Mouse (Mus musculus): Measurements from ENCODE around the gene Lhfpl5. TPM values are rescaled to one million over a fixed set of nuclear protein-coding genes. Genes with fewer than 3 reads are reported as not detected.

Lhfpl5 gene
- polyA plus RNA-seq, 1 experiment, result not detected

GRCm38 (mm10) chr17:28586509-28586908, 11.1 kb downstream of the Lhfpl5 start:
- H3K27ac ChIP-seq (ENCODE audit: control insufficient read depth, insufficient read depth, low read depth, low read length, poor library complexity), result no peak overlapping the region
- WGBS, result 88% methylated on average over 3 of the region's 3 CpGs
- no peak overlapping the region for H3K4me3 ChIP-seq (replicated peaks; ENCODE audit: control insufficient read depth, low read depth, low read length)
- TF ChIP-seq CTCF (IDR thresholded peaks at IDR 0.05; ENCODE audit: control insufficient read depth, insufficient read depth, low read length) (no peak), POLR2A (IDR thresholded peaks at IDR 0.05; ENCODE audit: borderline replicate concordance, control insufficient read depth, low read depth, low read length) (no peak)
- H3K4me1 ChIP-seq (ENCODE audit: control insufficient read depth, insufficient read depth, low read length), result peaks cover 1% of the 10 kb centered on the region; the same call in 1 of the 2 replicates

GRCm38 (mm10) chr17:28588591-28588990, 13.2 kb downstream of the Lhfpl5 start:
- WGBS, result 42% methylated on average over 2 of the region's 2 CpGs
- peaks cover 4% of the 10 kb centered on the region; the same call in 1 of the 2 replicates for H3K4me1 ChIP-seq (ENCODE audit: control insufficient read depth, insufficient read depth, low read length)
- no peak overlapping the region for H3K4me3 ChIP-seq (replicated peaks; ENCODE audit: control insufficient read depth, low read depth, low read length)
- H3K27ac ChIP-seq (ENCODE audit: control insufficient read depth, insufficient read depth, low read depth, low read length, poor library complexity), result peak overlapping the region; percentile 64
- TF ChIP-seq POLR2A (IDR thresholded peaks at IDR 0.05; ENCODE audit: borderline replicate concordance, control insufficient read depth, low read depth, low read length) (no peak), CTCF (IDR thresholded peaks at IDR 0.05; ENCODE audit: control insufficient read depth, insufficient read depth, low read length) (no peak)

- H3K4me3 ChIP-seq (replicated peaks; ENCODE audit: control insufficient read depth, low read depth, low read length), result no peak overlapping the region
- 64% methylated on average over 3 of the region's 3 CpGs for WGBS
Measured at GRCm38 (mm10) chr17:28590596-28590995, 15.2 kb downstream of the Lhfpl5 start.

GRCm38 (mm10) chr17:28591476-28591875, 16.0 kb downstream of the Lhfpl5 start:
- TF ChIP-seq POLR2A (IDR thresholded peaks at IDR 0.05; ENCODE audit: borderline replicate concordance, control insufficient read depth, low read depth, low read length) (no peak), CTCF (IDR thresholded peaks at IDR 0.05; ENCODE audit: control insufficient read depth, insufficient read depth, low read length) (no peak)
- Histone ChIP-seq H3K27ac (ENCODE audit: control insufficient read depth, insufficient read depth, low read depth, low read length, poor library complexity) (no peak overlapping the region), H3K4me1 (ENCODE audit: control insufficient read depth, insufficient read depth, low read length) (peaks cover 6% of the 10 kb centered on the region; the same call in 1 of the 2 replicates), H3K4me3 (replicated peaks; ENCODE audit: control insufficient read depth, low read depth, low read length) (no peak overlapping the region)
- WGBS, result 37% methylated on average over 5 of the region's 5 CpGs

More at GRCm38 (mm10) chr17:28590596-28590995, 15.2 kb downstream of the Lhfpl5 start:
- H3K4me1 ChIP-seq (ENCODE audit: control insufficient read depth, insufficient read depth, low read length), result peaks cover 6% of the 10 kb centered on the region; the same call in 1 of the 2 replicates
- TF ChIP-seq POLR2A (IDR thresholded peaks at IDR 0.05; ENCODE audit: borderline replicate concordance, control insufficient read depth, low read depth, low read length) (no peak), CTCF (IDR thresholded peaks at IDR 0.05; ENCODE audit: control insufficient read depth, insufficient read depth, low read length) (no peak)
- H3K27ac ChIP-seq (ENCODE audit: control insufficient read depth, insufficient read depth, low read depth, low read length, poor library complexity), result no peak overlapping the region

- TF ChIP-seq POLR2A (IDR thresholded peaks at IDR 0.05; ENCODE audit: borderline replicate concordance, control insufficient read depth, low read depth, low read length) (no peak), CTCF (IDR thresholded peaks at IDR 0.05; ENCODE audit: control insufficient read depth, insufficient read depth, low read length) (peak; percentile 90)
- Histone ChIP-seq H3K27ac (ENCODE audit: control insufficient read depth, insufficient read depth, low read depth, low read length, poor library complexity) (no peak overlapping the region), H3K4me1 (ENCODE audit: control insufficient read depth, insufficient read depth, low read length) (peaks cover 6% of the 10 kb centered on the region; the same call in 1 of the 2 replicates), H3K4me3 (replicated peaks; ENCODE audit: control insufficient read depth, low read depth, low read length) (no peak overlapping the region)
- 13% methylated on average over 4 of the region's 4 CpGs for WGBS
Measured at GRCm38 (mm10) chr17:28592998-28593397, 17.6 kb downstream of the Lhfpl5 start.

- H3K4me1 ChIP-seq (ENCODE audit: control insufficient read depth, insufficient read depth, low read length), result peaks cover 4% of the 10 kb centered on the region; the same call in 1 of the 2 replicates
- H3K27ac ChIP-seq (ENCODE audit: control insufficient read depth, insufficient read depth, low read depth, low read length, poor library complexity), result no peak overlapping the region
- H3K4me3 ChIP-seq (replicated peaks; ENCODE audit: control insufficient read depth, low read depth, low read length), result no peak overlapping the region
- no peak for TF ChIP-seq POLR2A (IDR thresholded peaks at IDR 0.05; ENCODE audit: borderline replicate concordance, control insufficient read depth, low read depth, low read length)
- WGBS, result 55% methylated on average over 4 of the region's 4 CpGs
Measured at GRCm38 (mm10) chr17:28593965-28594364, 18.5 kb downstream of the Lhfpl5 start.

- Histone ChIP-seq H3K4me3 (replicated peaks; ENCODE audit: control insufficient read depth, low read depth, low read length) (no peak overlapping the region), H3K4me1 (ENCODE audit: control insufficient read depth, insufficient read depth, low read length) (no peaks in the 10 kb centered on the region; the same call in 1 of the 2 replicates), H3K27ac (ENCODE audit: control insufficient read depth, insufficient read depth, low read depth, low read length, poor library complexity) (no peak overlapping the region)
- WGBS, result 76% methylated on average over 5 of the region's 5 CpGs
- TF ChIP-seq CTCF (IDR thresholded peaks at IDR 0.05; ENCODE audit: control insufficient read depth, insufficient read depth, low read length) (no peak), POLR2A (IDR thresholded peaks at IDR 0.05; ENCODE audit: borderline replicate concordance, control insufficient read depth, low read depth, low read length) (no peak)
Measured at GRCm38 (mm10) chr17:28600780-28601179, 25.3 kb downstream of the Lhfpl5 start.

GRCm38 (mm10) chr17:28601557-28602250, 26.3 kb downstream of the Lhfpl5 start:
- Histone ChIP-seq H3K4me3 (replicated peaks; ENCODE audit: control insufficient read depth, low read depth, low read length) (no peak overlapping the region), H3K4me1 (ENCODE audit: control insufficient read depth, insufficient read depth, low read length) (no peaks in the 10 kb centered on the region; the same call in 1 of the 2 replicates), H3K27ac (ENCODE audit: control insufficient read depth, insufficient read depth, low read depth, low read length, poor library complexity) (no peak overlapping the region)
- no peak for TF ChIP-seq POLR2A (IDR thresholded peaks at IDR 0.05; ENCODE audit: borderline replicate concordance, control insufficient read depth, low read depth, low read length)
- TF ChIP-seq CTCF (IDR thresholded peaks at IDR 0.05; ENCODE audit: control insufficient read depth, insufficient read depth, low read length), result no peak
- WGBS, result 77% methylated on average over 9 of the region's 9 CpGs
